Mouse (Mus musculus) heart, embryonic 14.5 days (tissue): ENCODE measurements around the gene Enthd1. TPM values are rescaled to one million over a fixed set of nuclear protein-coding genes. Genes with fewer than 3 reads are reported as not detected.
"Not testable (repeated sequence)": the region's sequence is repeated elsewhere in the genome, so short reads cannot be mapped to it uniquely, and the experiment has no call there.

Experiments used
- ATAC-seq: fragments of 200-750 bp; cut with Nextera tagmentation; 2 replicates; pipeline ENCODE4 v1.8.0; 2017; ENCODE audit warnings: low read depth, moderate TSS enrichment; ENCODE audit not compliant: insufficient number of reproducible peaks, insufficient read depth, low FRiP score
- H3K27ac ChIP-seq, 2 experiments: fragments of 200-500 bp in 1 of 2; fragments of 300-500 bp in 1 of 2; sonication (generic) in 1 of 2; replicated peaks in 1 of 2; 2 replicates each; pipeline ENCODE4 v1.5.1; 2012 to 2014; ENCODE audit warnings: low read depth in 2 of 2, low read length in 2 of 2, control low read depth in 1 of 2, mild to moderate bottlenecking in 1 of 2, mixed read lengths in 1 of 2; ENCODE audit not compliant: control insufficient read depth in 1 of 2, insufficient read depth in 1 of 2
- H3K27me3 ChIP-seq: fragments of 300-500 bp; sonication (generic); 2 replicates; pipeline ENCODE4 v1.6.1; 2014; ENCODE audit warnings: mild to moderate bottlenecking, low read length, control low read depth; ENCODE audit not compliant: control insufficient read depth, insufficient read depth
- H3K36me3 ChIP-seq: fragments of 300-500 bp; sonication (generic); 2 replicates; pipeline ENCODE4 v1.6.1; 2014; ENCODE audit warnings: mild to moderate bottlenecking, control low read depth, low read length, mixed read lengths; ENCODE audit not compliant: control insufficient read depth, insufficient read depth
- H3K4me1 ChIP-seq, 2 experiments: fragments of 200-500 bp in 1 of 2; fragments of 300-500 bp in 1 of 2; sonication (generic) in 1 of 2; 2 replicates each; pipeline ENCODE4 v1.6.1; 2012 to 2014; ENCODE audit warnings: low read length in 2 of 2, control low read depth in 1 of 2, mixed read lengths in 1 of 2; ENCODE audit not compliant: control insufficient read depth in 2 of 2, insufficient read depth in 2 of 2
- H3K4me2 ChIP-seq: fragments of 300-500 bp; sonication (generic); 2 replicates; pipeline ENCODE4 v1.6.1; 2014; ENCODE audit warnings: mild to moderate bottlenecking, low read length
- H3K4me3 ChIP-seq, 2 experiments: fragments of 200-500 bp in 1 of 2; fragments of 300-500 bp in 1 of 2; sonication (generic) in 1 of 2; 2 replicates each; pipeline ENCODE4 v1.5.1; 2012 to 2014; ENCODE audit warnings: low read length in 2 of 2, mild to moderate bottlenecking in 2 of 2, control low read depth in 1 of 2, low read depth in 1 of 2, moderate library complexity in 1 of 2; ENCODE audit not compliant: control insufficient read depth in 1 of 2, insufficient read depth in 1 of 2
- H3K9ac ChIP-seq: fragments of 300-500 bp; sonication (generic); 2 replicates; pipeline ENCODE4 v1.6.1; 2014; ENCODE audit warnings: mild to moderate bottlenecking, low read length
- H3K9me3 ChIP-seq: fragments of 300-500 bp; sonication (generic); 2 replicates; pipeline ENCODE4 v1.6.1; 2016; ENCODE audit warnings: low read length, control low read depth; ENCODE audit not compliant: control insufficient read depth
- WGBS: fragments of 180-500 bp; shearing (Covaris S2); extraction: QIAGEN DNeasy Blood & Tissue Kit; methylation state at CpG from one replicate; pipeline ENCODE4 v1.1.7; 2014; 5-methylcytosine and 5-hydroxymethylcytosine counted together
- polyA plus RNA-seq: library from polyadenylated mRNA; unstranded; fragments of >200 nt; fragmentation: Nextera tagmentation; extraction: Ambion mirVana; gene quantifications from 2 replicates; pipeline ENCODE4 v1.2.1, GENCODE M21; 2014

Enthd1 gene
- polyA plus RNA-seq, 1 experiment from 2014 or later: not detected

DNA sequence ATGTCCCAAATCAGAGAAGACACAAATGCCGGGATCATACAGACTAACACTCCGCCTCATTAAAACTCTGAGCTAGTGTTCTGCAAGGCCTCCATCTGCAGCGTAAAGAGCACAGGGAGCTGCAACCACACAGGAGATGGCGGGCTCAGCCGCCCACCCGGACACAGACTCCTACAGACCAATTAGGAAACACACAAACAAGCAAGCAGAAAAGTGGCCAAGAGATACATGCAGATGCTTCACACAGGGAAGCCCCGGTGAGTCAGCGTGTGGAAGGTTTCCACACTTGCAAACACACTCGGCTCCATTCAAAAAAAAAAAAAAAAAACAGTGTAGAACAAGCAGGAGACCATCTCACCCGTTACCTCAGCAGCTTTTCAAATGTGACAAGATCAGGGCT is 64.5 kb downstream of the Enthd1 start:
- Histone ChIP-seq H3K4me3 (no peak overlapping the region), H3K27ac (no peak overlapping the region), H3K27me3 (no peaks in the 10 kb centered on the region), H3K9ac (no peak overlapping the region), H3K4me1 (no peaks in the 10 kb centered on the region), H3K4me2 (no peak overlapping the region), H3K36me3 (no peaks in the 10 kb centered on the region), H3K9me3 (no peaks in the 10 kb centered on the region)
- 75% methylated on average over 10 of the region's 10 CpGs for WGBS
- no peak for ATAC-seq

- H3K27ac ChIP-seq, H3K4me2 ChIP-seq, H3K9ac ChIP-seq, H3K27me3 ChIP-seq, H3K9me3 ChIP-seq, H3K4me1 ChIP-seq, ATAC-seq, H3K36me3 ChIP-seq, H3K4me3 ChIP-seq: not testable (repeated sequence)
- WGBS: 67% methylated on average over 3 of the region's 3 CpGs
These were observed 67.2 kb downstream of the Enthd1 start for GRCm38 (mm10) chr15:80497733-80498132.

GRCm38 (mm10) chr15:80491505-80491904 is 73.5 kb downstream of the Enthd1 start:
- H3K4me1 ChIP-seq: no peaks in the 10 kb centered on the region
- no peaks in the 10 kb centered on the region for H3K9me3 ChIP-seq
- H3K36me3 ChIP-seq: no peaks in the 10 kb centered on the region
- no peak overlapping the region for H3K4me2 ChIP-seq
- H3K27ac ChIP-seq: no peak overlapping the region
- 63% methylated on average over 4 of the region's 4 CpGs for WGBS
- ATAC-seq: no peak
- no peak overlapping the region for H3K9ac ChIP-seq
- no peak overlapping the region for H3K4me3 ChIP-seq
- H3K27me3 ChIP-seq: peaks cover 4% of the 10 kb centered on the region; the same call in 1 of the 2 replicates

DNA sequence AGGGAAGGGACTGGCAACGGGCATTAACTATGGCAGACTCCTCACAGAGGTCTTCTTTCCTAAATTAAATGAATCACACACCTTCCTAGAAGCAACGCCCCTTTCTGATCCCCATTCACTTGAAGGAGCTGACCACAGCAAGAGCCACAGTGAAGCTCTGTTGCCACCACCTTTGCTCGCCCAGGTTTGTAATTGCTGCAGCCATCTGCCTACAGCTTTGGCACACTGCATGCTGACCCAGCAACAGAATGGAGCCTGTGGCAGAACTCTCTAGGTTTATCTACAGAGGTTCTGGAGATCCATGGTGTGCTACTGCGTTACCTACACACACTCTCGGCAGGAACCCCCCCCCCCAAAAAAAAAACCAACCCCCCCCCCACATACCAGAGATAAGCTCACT is 74.8 kb downstream of the Enthd1 start:
- Histone ChIP-seq H3K4me3 (no peak overlapping the region), H3K36me3 (no peaks in the 10 kb centered on the region), H3K4me1 (no peaks in the 10 kb centered on the region; a peak in 1 of 4 replicates), H3K27me3 (peaks cover 4% of the 10 kb centered on the region; the same call in 1 of the 2 replicates), H3K9me3 (no peaks in the 10 kb centered on the region), H3K9ac (no peak overlapping the region), H3K4me2 (no peak overlapping the region), H3K27ac (no peak overlapping the region)
- ATAC-seq: no peak
- 59% methylated on average over 5 of the region's 5 CpGs for WGBS

DNA sequence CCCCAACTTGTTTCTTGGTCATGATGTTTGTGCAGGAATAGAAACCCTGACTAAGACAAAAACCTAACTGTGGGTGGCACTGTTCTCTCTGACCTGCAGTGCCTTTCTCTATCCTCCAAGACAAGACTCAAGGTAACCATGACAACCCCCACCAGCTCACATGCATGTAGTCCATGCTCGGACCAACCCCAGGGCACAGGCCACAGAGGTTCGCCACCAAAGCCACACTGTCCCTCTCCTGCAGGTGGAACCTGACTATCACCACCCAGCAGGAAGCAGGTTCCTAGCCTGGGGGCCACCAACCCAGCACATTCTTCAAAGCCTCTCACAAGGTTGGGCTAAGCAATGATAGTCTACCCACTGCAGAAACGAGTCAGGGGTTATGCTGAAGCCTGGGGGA is 76.3 kb downstream of the Enthd1 start:
- 72% methylated on average over 3 of the region's 3 CpGs for WGBS
- H3K9ac ChIP-seq: no peak overlapping the region
- no peak for ATAC-seq
- H3K4me1 ChIP-seq: no peaks in the 10 kb centered on the region; a peak in 1 of 4 replicates
- H3K27ac ChIP-seq: no peak overlapping the region
- H3K4me3 ChIP-seq: no peak overlapping the region
- H3K36me3 ChIP-seq: no peaks in the 10 kb centered on the region
- no peak overlapping the region for H3K4me2 ChIP-seq
- no peaks in the 10 kb centered on the region for H3K9me3 ChIP-seq
- no peaks in the 10 kb centered on the region for H3K27me3 ChIP-seq

- ATAC-seq: no peak; the same call in 1 of the 2 replicates
- Histone ChIP-seq H3K4me2 (no peak overlapping the region), H3K27me3 (no peaks in the 10 kb centered on the region), H3K36me3 (no peaks in the 10 kb centered on the region), H3K9ac (no peak overlapping the region), H3K4me3 (no peak overlapping the region), H3K4me1 (no peaks in the 10 kb centered on the region; a peak in 1 of 4 replicates), H3K9me3 (no peaks in the 10 kb centered on the region), H3K27ac (no peak overlapping the region)
- WGBS: 88% methylated on average over 1 of the region's 1 CpGs
These were observed 79.4 kb downstream of the Enthd1 start for GRCm38 (mm10) chr15:80485601-80486000.

DNA sequence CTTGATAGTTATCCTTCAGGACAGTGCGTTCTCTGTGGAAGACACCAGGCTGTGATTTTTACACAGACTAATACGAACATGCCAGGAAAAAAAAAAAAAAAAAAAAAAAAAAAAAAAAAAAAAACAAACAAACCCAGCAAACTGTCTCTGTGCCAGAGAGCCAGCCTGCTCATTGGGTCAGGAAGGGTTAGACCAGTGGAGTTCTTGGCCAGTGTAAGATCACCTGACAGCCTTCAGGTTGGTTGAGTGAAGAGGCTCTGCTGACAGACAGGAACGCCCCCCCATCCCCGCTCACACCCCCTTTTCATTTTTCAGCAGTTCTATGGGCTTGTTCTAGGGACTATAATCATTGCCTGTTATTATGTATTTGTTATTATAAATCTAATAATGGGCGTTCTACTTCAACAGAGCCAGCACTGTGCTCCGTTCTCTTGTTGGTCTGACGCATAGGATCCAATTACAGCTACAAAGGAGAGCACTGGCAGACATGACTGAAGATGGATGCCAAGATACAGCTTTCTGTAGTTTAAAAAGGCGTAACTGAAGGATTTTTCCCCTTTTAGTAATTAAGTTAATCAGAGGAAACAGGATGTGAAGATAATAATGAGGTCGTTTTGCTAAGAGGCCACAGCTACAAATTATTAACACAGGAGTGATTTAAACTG is 81.8 kb downstream of the Enthd1 start:
- no peak overlapping the region for H3K27ac ChIP-seq
- H3K4me1 ChIP-seq: no peaks in the 10 kb centered on the region; a peak in 1 of 4 replicates
- no peak for ATAC-seq
- H3K4me3 ChIP-seq: no peak overlapping the region
- no peaks in the 10 kb centered on the region for H3K27me3 ChIP-seq
- H3K9me3 ChIP-seq: no peaks in the 10 kb centered on the region
- no peaks in the 10 kb centered on the region for H3K36me3 ChIP-seq
- WGBS: 81% methylated on average over 9 of the region's 9 CpGs
- no peak overlapping the region for H3K4me2 ChIP-seq
- H3K9ac ChIP-seq: no peak overlapping the region

GRCm38 (mm10) chr15:80482348-80482747 is 82.6 kb downstream of the Enthd1 start:
- ATAC-seq: no peak
- Histone ChIP-seq H3K4me2 (no peak overlapping the region), H3K36me3 (no peaks in the 10 kb centered on the region), H3K9ac (no peak overlapping the region), H3K27me3 (no peaks in the 10 kb centered on the region), H3K4me1 (no peaks in the 10 kb centered on the region; a peak in 1 of 4 replicates), H3K9me3 (no peaks in the 10 kb centered on the region), H3K4me3 (no peak overlapping the region), H3K27ac (no peak overlapping the region)
- 62% methylated on average over 8 of the region's 8 CpGs for WGBS
